Mouse (Mus musculus): ENCODE results near the gene Uqcr10. TPM values are rescaled to one million over a fixed set of nuclear protein-coding genes. Genes with fewer than 3 reads are reported as not detected.
A peak's percentile ranks its signal among the peaks of the same experiment; 100 is the strongest.

The Uqcr10 gene
- polyA plus RNA-seq (2015; fragmentation: Nextera tagmentation; extraction: Ambion mirVana), result 487 and 509 TPM in 2 replicates

GRCm38 (mm10) chr11:4704072-4704964, at the start of gene Uqcr10, which contains the start of gene Zmat5:
TSS of gene Uqcr10 (minus strand) at chr11:4704342.
TSS of gene Zmat5 (plus strand) at chr11:4704678.
- H3K4me1 ChIP-seq (replicated peaks; ENCODE audit: control insufficient read depth, insufficient read depth, low read length), result peaks cover 20% of the 10 kb centered on the region
- H3K27me3 ChIP-seq (replicated peaks; ENCODE audit: control insufficient read depth, insufficient read depth, low read length), result no peaks in the 10 kb centered on the region
- H3K36me3 ChIP-seq (ENCODE audit: control insufficient read depth, insufficient read depth), result 0 out of 2 replicates have a peak, but pooled peaks cover 10% of the 10 kb centered on the region
- under 1% methylated on average over 47 of the region's 47 CpGs for WGBS
- H3K9me3 ChIP-seq (ENCODE audit: control insufficient read depth, low read length), result no peaks in the 10 kb centered on the region
- H3K4me3 ChIP-seq (replicated peaks; ENCODE audit: low read length), result peak within 1 kb of the TSS; percentile 88
- peak within 1 kb of the TSS; percentile 46 for H3K27ac ChIP-seq (ENCODE audit: low read length)
- peak within 1 kb of the TSS; percentile 92 for H3K4me2 ChIP-seq (ENCODE audit: low read length)
- peak within 1 kb of the TSS; percentile 79 for H3K9ac ChIP-seq (replicated peaks; ENCODE audit: low read depth, low read length)
- ATAC-seq, result peak; percentile 99

DNA sequence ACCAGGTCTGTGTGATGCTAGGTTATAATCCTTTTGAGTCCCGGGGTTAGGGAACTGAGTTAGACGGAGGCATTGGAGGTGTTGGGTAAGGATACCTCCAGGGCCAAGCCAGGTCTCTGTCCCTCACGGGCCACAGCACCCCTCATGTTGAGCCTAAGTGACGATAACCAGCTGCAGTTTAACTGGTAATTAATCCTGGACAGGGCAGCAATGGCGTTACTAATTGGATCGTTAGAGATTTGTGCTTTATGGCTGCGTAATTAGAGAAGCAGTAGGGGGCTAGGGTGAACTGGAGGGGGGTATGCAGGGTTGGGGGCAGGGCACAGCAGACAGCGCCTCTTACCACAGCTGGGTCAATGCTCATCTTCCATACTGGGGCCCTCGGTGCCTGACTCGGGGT, 48.7 kb upstream of the Uqcr10 start:
- Histone ChIP-seq H3K4me3 (replicated peaks; ENCODE audit: low read length) (no peak overlapping the region), H3K4me2 (ENCODE audit: low read length) (no peak overlapping the region), H3K4me1 (replicated peaks; ENCODE audit: control insufficient read depth, insufficient read depth, low read length) (peaks cover 2% of the 10 kb centered on the region; the same call in 1 of the 2 replicates), H3K27ac (ENCODE audit: low read length) (no peak overlapping the region), H3K27me3 (replicated peaks; ENCODE audit: control insufficient read depth, insufficient read depth, low read length) (peaks cover 14% of the 10 kb centered on the region), H3K36me3 (ENCODE audit: control insufficient read depth, insufficient read depth) (no peaks in the 10 kb centered on the region), H3K9me3 (ENCODE audit: control insufficient read depth, low read length) (peaks cover 4% of the 10 kb centered on the region; the same call in 1 of the 2 replicates), H3K9ac (replicated peaks; ENCODE audit: low read depth, low read length) (no peak overlapping the region)
- WGBS, result 9% methylated on average over 10 of the region's 10 CpGs
- ATAC-seq, result no peak

DNA sequence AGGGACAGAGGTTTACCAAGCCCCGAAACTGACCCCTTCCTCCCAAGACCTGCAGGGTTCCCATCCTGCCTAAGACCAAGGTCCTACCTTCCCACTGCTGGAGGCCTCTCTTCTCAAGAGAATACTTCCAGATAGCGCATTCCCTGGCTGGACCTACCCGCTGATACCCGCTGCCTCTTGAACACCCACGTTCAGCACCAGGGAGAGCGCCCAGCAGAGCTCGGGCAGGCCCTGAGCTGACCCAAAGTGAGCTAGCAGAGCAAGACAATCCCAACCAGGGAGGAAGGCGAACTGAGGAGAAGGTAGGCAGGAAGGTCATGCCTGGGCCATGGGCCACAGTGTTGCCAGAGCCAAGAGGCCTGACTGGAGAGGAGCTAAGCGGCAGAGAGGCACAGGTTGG, 46.1 kb upstream of the Uqcr10 start:
- WGBS, result 6% methylated on average over 9 of the region's 9 CpGs
- H3K27me3 ChIP-seq (replicated peaks; ENCODE audit: control insufficient read depth, insufficient read depth, low read length), result peaks cover 30% of the 10 kb centered on the region
- peaks cover 19% of the 10 kb centered on the region for H3K4me1 ChIP-seq (replicated peaks; ENCODE audit: control insufficient read depth, insufficient read depth, low read length)
- peaks cover 4% of the 10 kb centered on the region; the same call in 1 of the 2 replicates for H3K9me3 ChIP-seq (ENCODE audit: control insufficient read depth, low read length)
- H3K4me2 ChIP-seq (ENCODE audit: low read length), result no peak overlapping the region
- no peak overlapping the region for H3K4me3 ChIP-seq (replicated peaks; ENCODE audit: low read length)
- no peak overlapping the region for H3K9ac ChIP-seq (replicated peaks; ENCODE audit: low read depth, low read length)
- H3K27ac ChIP-seq (ENCODE audit: low read length), result no peak overlapping the region
- ATAC-seq, result no peak
- no peaks in the 10 kb centered on the region for H3K36me3 ChIP-seq (ENCODE audit: control insufficient read depth, insufficient read depth)

- Histone ChIP-seq H3K4me1 (replicated peaks; ENCODE audit: control insufficient read depth, insufficient read depth, low read length) (peaks cover 19% of the 10 kb centered on the region), H3K9me3 (ENCODE audit: control insufficient read depth, low read length) (no peaks in the 10 kb centered on the region), H3K4me2 (ENCODE audit: low read length) (peak overlapping the region; percentile 98), H3K27ac (ENCODE audit: low read length) (no peak overlapping the region), H3K27me3 (replicated peaks; ENCODE audit: control insufficient read depth, insufficient read depth, low read length) (peaks cover 42% of the 10 kb centered on the region), H3K9ac (replicated peaks; ENCODE audit: low read depth, low read length) (peak overlapping the region; percentile 56), H3K4me3 (replicated peaks; ENCODE audit: low read length) (peak overlapping the region; percentile 58), H3K36me3 (ENCODE audit: control insufficient read depth, insufficient read depth) (no peaks in the 10 kb centered on the region)
- ATAC-seq, result no peak; the same call in 1 of the 2 replicates
- WGBS, result 2% methylated on average over 11 of the region's 12 CpGs
Measured at GRCm38 (mm10) chr11:4747285-4747684, 43.1 kb upstream of the Uqcr10 start.

GRCm38 (mm10) chr11:4746733-4747132, 42.6 kb upstream of the Uqcr10 start, which contains the start of gene Cabp7:
TSS of gene Cabp7 (minus strand) at chr11:4746778.
- H3K27me3 ChIP-seq (replicated peaks; ENCODE audit: control insufficient read depth, insufficient read depth, low read length), result peaks cover 42% of the 10 kb centered on the region

GRCm38 (mm10) chr11:4745969-4746368, 41.8 kb upstream of the Uqcr10 start:
- ATAC-seq, result no peak
- peak overlapping the region; percentile 98 for H3K4me2 ChIP-seq (ENCODE audit: low read length)
- no peak overlapping the region for H3K27ac ChIP-seq (ENCODE audit: low read length)
- H3K4me3 ChIP-seq (replicated peaks; ENCODE audit: low read length), result peak overlapping the region; percentile 58
- no peaks in the 10 kb centered on the region for H3K9me3 ChIP-seq (ENCODE audit: control insufficient read depth, low read length)
- H3K36me3 ChIP-seq (ENCODE audit: control insufficient read depth, insufficient read depth), result no peaks in the 10 kb centered on the region
- WGBS, result 1% methylated on average over 36 of the region's 39 CpGs
- peaks cover 42% of the 10 kb centered on the region for H3K27me3 ChIP-seq (replicated peaks; ENCODE audit: control insufficient read depth, insufficient read depth, low read length)
- peak overlapping the region; percentile 56 for H3K9ac ChIP-seq (replicated peaks; ENCODE audit: low read depth, low read length)
- H3K4me1 ChIP-seq (replicated peaks; ENCODE audit: control insufficient read depth, insufficient read depth, low read length), result peaks cover 19% of the 10 kb centered on the region

More at GRCm38 (mm10) chr11:4746733-4747132, 42.6 kb upstream of the Uqcr10 start, which contains the start of gene Cabp7:
- Histone ChIP-seq H3K4me2 (ENCODE audit: low read length) (peak within 1 kb of the TSS; percentile 98), H3K9me3 (ENCODE audit: control insufficient read depth, low read length) (no peaks in the 10 kb centered on the region), H3K36me3 (ENCODE audit: control insufficient read depth, insufficient read depth) (no peaks in the 10 kb centered on the region), H3K9ac (replicated peaks; ENCODE audit: low read depth, low read length) (peak within 1 kb of the TSS; percentile 56), H3K27ac (ENCODE audit: low read length) (no peak within 1 kb of the TSS), H3K4me3 (replicated peaks; ENCODE audit: low read length) (peak within 1 kb of the TSS; percentile 58), H3K4me1 (replicated peaks; ENCODE audit: control insufficient read depth, insufficient read depth, low read length) (peaks cover 19% of the 10 kb centered on the region)
- WGBS, result 0% methylated on average over 49 of the region's 73 CpGs
- ATAC-seq, result peak; percentile 34

- no peaks in the 10 kb centered on the region for H3K36me3 ChIP-seq (ENCODE audit: control insufficient read depth, insufficient read depth)
- H3K4me3 ChIP-seq (replicated peaks; ENCODE audit: low read length), result no peak overlapping the region
- 65% methylated on average over 6 of the region's 6 CpGs for WGBS
Measured at GRCm38 (mm10) chr11:4744691-4745090, 40.5 kb upstream of the Uqcr10 start.

DNA sequence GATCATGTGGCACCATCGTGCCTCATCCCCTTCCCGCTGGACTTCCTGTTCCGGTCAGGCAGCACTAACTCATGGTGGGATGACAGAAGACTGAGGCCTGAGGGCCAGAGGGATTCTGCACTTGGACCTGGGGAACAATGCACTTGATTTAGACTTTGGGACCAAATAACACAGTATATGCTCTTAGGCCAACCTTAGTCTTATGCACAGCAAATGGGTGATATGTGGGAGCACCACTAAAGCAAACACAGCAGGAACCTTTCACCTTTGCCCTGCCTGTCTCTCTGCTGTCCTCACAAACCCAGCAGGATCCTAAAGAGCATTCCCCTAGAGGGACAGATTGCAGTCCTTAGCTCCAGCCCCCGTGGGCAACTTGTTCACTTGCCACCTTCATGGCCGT, 36.6 kb upstream of the Uqcr10 start:
- H3K9me3 ChIP-seq (ENCODE audit: control insufficient read depth, low read length), result no peaks in the 10 kb centered on the region
- no peak overlapping the region for H3K27ac ChIP-seq (ENCODE audit: low read length)
- peaks cover 16% of the 10 kb centered on the region for H3K27me3 ChIP-seq (replicated peaks; ENCODE audit: control insufficient read depth, insufficient read depth, low read length)
- H3K4me2 ChIP-seq (ENCODE audit: low read length), result no peak overlapping the region
- H3K4me3 ChIP-seq (replicated peaks; ENCODE audit: low read length), result no peak overlapping the region
- no peak overlapping the region for H3K9ac ChIP-seq (replicated peaks; ENCODE audit: low read depth, low read length)
- no peaks in the 10 kb centered on the region for H3K36me3 ChIP-seq (ENCODE audit: control insufficient read depth, insufficient read depth)
- peaks cover 12% of the 10 kb centered on the region for H3K4me1 ChIP-seq (replicated peaks; ENCODE audit: control insufficient read depth, insufficient read depth, low read length)
- WGBS, result 66% methylated on average over 5 of the region's 5 CpGs
- no peak for ATAC-seq

More at GRCm38 (mm10) chr11:4744691-4745090, 40.5 kb upstream of the Uqcr10 start:
- H3K27ac ChIP-seq (ENCODE audit: low read length), result no peak overlapping the region
- no peak overlapping the region for H3K9ac ChIP-seq (replicated peaks; ENCODE audit: low read depth, low read length)
- H3K4me1 ChIP-seq (replicated peaks; ENCODE audit: control insufficient read depth, insufficient read depth, low read length), result peaks cover 17% of the 10 kb centered on the region
- no peaks in the 10 kb centered on the region for H3K9me3 ChIP-seq (ENCODE audit: control insufficient read depth, low read length)
- peaks cover 38% of the 10 kb centered on the region for H3K27me3 ChIP-seq (replicated peaks; ENCODE audit: control insufficient read depth, insufficient read depth, low read length)
- no peak overlapping the region for H3K4me2 ChIP-seq (ENCODE audit: low read length)
- ATAC-seq, result no peak

DNA sequence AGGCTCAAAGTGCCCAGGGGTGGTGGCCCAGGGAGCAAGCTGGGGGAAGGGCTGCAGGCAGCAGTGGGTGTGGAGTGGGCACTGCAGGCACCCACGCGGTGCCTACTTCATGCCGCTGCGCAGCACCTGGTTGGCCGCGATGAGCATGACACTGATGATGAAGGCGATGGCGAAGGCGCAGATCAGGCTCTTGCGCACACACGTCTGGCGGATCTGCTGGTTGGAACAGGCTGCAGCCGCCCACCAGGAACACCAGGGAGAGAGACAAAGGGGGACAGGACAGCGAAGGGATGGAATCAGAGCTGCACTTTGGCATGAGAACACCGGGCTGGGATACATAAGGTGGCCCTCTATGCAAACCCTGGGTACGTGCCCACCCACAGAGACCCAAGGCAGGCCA, 34.6 kb upstream of the Uqcr10 start:
- Histone ChIP-seq H3K4me3 (replicated peaks; ENCODE audit: low read length) (no peak overlapping the region), H3K36me3 (ENCODE audit: control insufficient read depth, insufficient read depth) (no peaks in the 10 kb centered on the region), H3K4me2 (ENCODE audit: low read length) (no peak overlapping the region), H3K4me1 (replicated peaks; ENCODE audit: control insufficient read depth, insufficient read depth, low read length) (peaks cover 8% of the 10 kb centered on the region), H3K9me3 (ENCODE audit: control insufficient read depth, low read length) (no peaks in the 10 kb centered on the region), H3K27ac (ENCODE audit: low read length) (no peak overlapping the region), H3K27me3 (replicated peaks; ENCODE audit: control insufficient read depth, insufficient read depth, low read length) (0 out of 2 replicates have a peak, but pooled peaks cover 1% of the 10 kb centered on the region), H3K9ac (replicated peaks; ENCODE audit: low read depth, low read length) (no peak overlapping the region)
- WGBS, result 94% methylated on average over 16 of the region's 16 CpGs
- ATAC-seq, result no peak

Data from forebrain, embryonic 16.5 days (tissue).